Mouse (Mus musculus): ENCODE data around the gene Gng12. TPM values are rescaled to one million over a fixed set of nuclear protein-coding genes. Genes with fewer than 3 reads are reported as not detected.
"Not testable (repeated sequence)": the region's sequence is repeated elsewhere in the genome, so short reads cannot be mapped to it uniquely, and the experiment has no call there.

Gene Gng12
- polyA plus RNA-seq, 1 experiment from 2014 or later, result 82.9 TPM

- WGBS, result 40% methylated on average over 2 of the region's 2 CpGs
- Histone ChIP-seq H3K9me3 (ENCODE audit: control insufficient read depth, low read length) (no peaks in the 10 kb centered on the region), H3K4me1 (ENCODE audit: control insufficient read depth, insufficient read depth, low read length) (no peaks in the 10 kb centered on the region), H3K4me3 (ENCODE audit: low read depth, low read length) (no peak overlapping the region), H3K4me2 (ENCODE audit: low read depth, low read length) (no peak overlapping the region), H3K9ac (replicated peaks; ENCODE audit: low read depth, low read length) (no peak overlapping the region), H3K27me3 (ENCODE audit: control insufficient read depth, insufficient read depth, low read length) (no peaks in the 10 kb centered on the region), H3K36me3 (ENCODE audit: control insufficient read depth, insufficient read depth, low read length) (no peaks in the 10 kb centered on the region), H3K27ac (ENCODE audit: low read depth, low read length) (no peak overlapping the region)
- ATAC-seq (ENCODE audit: low read depth), result peak; percentile 91
Measured at GRCm38 (mm10) chr6:66962582-66963043, 66.4 kb downstream of the Gng12 start.

- Histone ChIP-seq H3K27ac (ENCODE audit: low read depth, low read length) (no peak overlapping the region), H3K27me3 (ENCODE audit: control insufficient read depth, insufficient read depth, low read length) (no peaks in the 10 kb centered on the region), H3K4me2 (ENCODE audit: low read depth, low read length) (no peak overlapping the region), H3K4me1 (ENCODE audit: control insufficient read depth, insufficient read depth, low read length) (no peaks in the 10 kb centered on the region), H3K36me3 (ENCODE audit: control insufficient read depth, insufficient read depth, low read length) (no peaks in the 10 kb centered on the region), H3K9me3 (ENCODE audit: control insufficient read depth, low read length) (no peaks in the 10 kb centered on the region), H3K4me3 (ENCODE audit: low read depth, low read length) (no peak overlapping the region), H3K9ac (replicated peaks; ENCODE audit: low read depth, low read length) (no peak overlapping the region)
- no peak for ATAC-seq (ENCODE audit: low read depth)
- WGBS, result 74% methylated on average over 1 of the region's 1 CpGs
Measured at GRCm38 (mm10) chr6:66963068-66963467, 66.9 kb downstream of the Gng12 start.

GRCm38 (mm10) chr6:66963651-66964050 is 67.5 kb downstream of the Gng12 start:
- H3K27me3 ChIP-seq (ENCODE audit: control insufficient read depth, insufficient read depth, low read length); H3K4me1 ChIP-seq (ENCODE audit: control insufficient read depth, insufficient read depth, low read length); H3K4me2 ChIP-seq (ENCODE audit: low read depth, low read length); H3K27ac ChIP-seq (ENCODE audit: low read depth, low read length); H3K9me3 ChIP-seq (ENCODE audit: control insufficient read depth, low read length); H3K4me3 ChIP-seq (ENCODE audit: low read depth, low read length); H3K9ac ChIP-seq (replicated peaks; ENCODE audit: low read depth, low read length); H3K36me3 ChIP-seq (ENCODE audit: control insufficient read depth, insufficient read depth, low read length); ATAC-seq (ENCODE audit: low read depth): not testable (repeated sequence)
- 90% methylated on average over 3 of the region's 3 CpGs for WGBS

GRCm38 (mm10) chr6:66964222-66964621 is 68.0 kb downstream of the Gng12 start:
- H3K36me3 ChIP-seq (ENCODE audit: control insufficient read depth, insufficient read depth, low read length), result no peaks in the 10 kb centered on the region
- ATAC-seq (ENCODE audit: low read depth), result peak; percentile 62
- H3K4me3 ChIP-seq (ENCODE audit: low read depth, low read length), result no peak overlapping the region
- H3K27ac ChIP-seq (ENCODE audit: low read depth, low read length), result no peak overlapping the region
- 20% methylated on average over 4 of the region's 4 CpGs for WGBS
- H3K9me3 ChIP-seq (ENCODE audit: control insufficient read depth, low read length), result no peaks in the 10 kb centered on the region
- H3K4me2 ChIP-seq (ENCODE audit: low read depth, low read length), result no peak overlapping the region
- H3K4me1 ChIP-seq (ENCODE audit: control insufficient read depth, insufficient read depth, low read length), result no peaks in the 10 kb centered on the region
- H3K27me3 ChIP-seq (ENCODE audit: control insufficient read depth, insufficient read depth, low read length), result no peaks in the 10 kb centered on the region
- H3K9ac ChIP-seq (replicated peaks; ENCODE audit: low read depth, low read length), result no peak overlapping the region

- no peaks in the 10 kb centered on the region for H3K27me3 ChIP-seq (ENCODE audit: control insufficient read depth, insufficient read depth, low read length)
- no peak overlapping the region for H3K4me3 ChIP-seq (ENCODE audit: low read depth, low read length)
- H3K27ac ChIP-seq (ENCODE audit: low read depth, low read length), result no peak overlapping the region
- H3K4me2 ChIP-seq (ENCODE audit: low read depth, low read length), result no peak overlapping the region
- no peak for ATAC-seq (ENCODE audit: low read depth)
- WGBS, result 79% methylated on average over 4 of the region's 4 CpGs
- H3K4me1 ChIP-seq (ENCODE audit: control insufficient read depth, insufficient read depth, low read length), result no peaks in the 10 kb centered on the region
- H3K9ac ChIP-seq (replicated peaks; ENCODE audit: low read depth, low read length), result no peak overlapping the region
- H3K9me3 ChIP-seq (ENCODE audit: control insufficient read depth, low read length), result no peaks in the 10 kb centered on the region
- H3K36me3 ChIP-seq (ENCODE audit: control insufficient read depth, insufficient read depth, low read length), result no peaks in the 10 kb centered on the region
Measured at GRCm38 (mm10) chr6:66965203-66965602, 69.0 kb downstream of the Gng12 start.

GRCm38 (mm10) chr6:66967788-66968187 is 71.6 kb downstream of the Gng12 start:
- Histone ChIP-seq H3K4me1 (ENCODE audit: control insufficient read depth, insufficient read depth, low read length) (no peaks in the 10 kb centered on the region), H3K27me3 (ENCODE audit: control insufficient read depth, insufficient read depth, low read length) (no peaks in the 10 kb centered on the region), H3K36me3 (ENCODE audit: control insufficient read depth, insufficient read depth, low read length) (no peaks in the 10 kb centered on the region), H3K4me3 (ENCODE audit: low read depth, low read length) (no peak overlapping the region), H3K4me2 (ENCODE audit: low read depth, low read length) (no peak overlapping the region), H3K9me3 (ENCODE audit: control insufficient read depth, low read length) (no peaks in the 10 kb centered on the region), H3K27ac (ENCODE audit: low read depth, low read length) (no peak overlapping the region), H3K9ac (replicated peaks; ENCODE audit: low read depth, low read length) (no peak overlapping the region)
- WGBS, result 58% methylated on average over 2 of the region's 2 CpGs
- ATAC-seq (ENCODE audit: low read depth), result no peak

- no peak overlapping the region for H3K4me3 ChIP-seq (ENCODE audit: low read depth, low read length)
- WGBS, result 29% methylated on average over 3 of the region's 3 CpGs
- H3K9ac ChIP-seq (replicated peaks; ENCODE audit: low read depth, low read length), result no peak overlapping the region
- H3K27me3 ChIP-seq (ENCODE audit: control insufficient read depth, insufficient read depth, low read length), result no peaks in the 10 kb centered on the region
- no peaks in the 10 kb centered on the region for H3K9me3 ChIP-seq (ENCODE audit: control insufficient read depth, low read length)
- no peak overlapping the region for H3K27ac ChIP-seq (ENCODE audit: low read depth, low read length)
- no peaks in the 10 kb centered on the region for H3K36me3 ChIP-seq (ENCODE audit: control insufficient read depth, insufficient read depth, low read length)
- ATAC-seq (ENCODE audit: low read depth), result no peak
- no peaks in the 10 kb centered on the region for H3K4me1 ChIP-seq (ENCODE audit: control insufficient read depth, insufficient read depth, low read length)
- no peak overlapping the region for H3K4me2 ChIP-seq (ENCODE audit: low read depth, low read length)
Measured at GRCm38 (mm10) chr6:66969446-66969845, 73.2 kb downstream of the Gng12 start.

- no peaks in the 10 kb centered on the region for H3K36me3 ChIP-seq (ENCODE audit: control insufficient read depth, insufficient read depth, low read length)
- H3K4me3 ChIP-seq (ENCODE audit: low read depth, low read length), result no peak overlapping the region
- no peak overlapping the region for H3K4me2 ChIP-seq (ENCODE audit: low read depth, low read length)
- no peaks in the 10 kb centered on the region for H3K4me1 ChIP-seq (ENCODE audit: control insufficient read depth, insufficient read depth, low read length)
- H3K27me3 ChIP-seq (ENCODE audit: control insufficient read depth, insufficient read depth, low read length), result no peaks in the 10 kb centered on the region
- H3K9me3 ChIP-seq (ENCODE audit: control insufficient read depth, low read length), result no peaks in the 10 kb centered on the region
- no peak for ATAC-seq (ENCODE audit: low read depth)
- WGBS, result 80% methylated on average over 8 of the region's 8 CpGs
- no peak overlapping the region for H3K27ac ChIP-seq (ENCODE audit: low read depth, low read length)
- no peak overlapping the region for H3K9ac ChIP-seq (replicated peaks; ENCODE audit: low read depth, low read length)
Measured at GRCm38 (mm10) chr6:66972300-66972699, 76.1 kb downstream of the Gng12 start.

GRCm38 (mm10) chr6:66973180-66973579 is 77.0 kb downstream of the Gng12 start:
- H3K4me1 ChIP-seq (ENCODE audit: control insufficient read depth, insufficient read depth, low read length), result no peaks in the 10 kb centered on the region
- 15% methylated on average over 3 of the region's 3 CpGs for WGBS
- H3K9ac ChIP-seq (replicated peaks; ENCODE audit: low read depth, low read length), result no peak overlapping the region
- H3K36me3 ChIP-seq (ENCODE audit: control insufficient read depth, insufficient read depth, low read length), result no peaks in the 10 kb centered on the region
- no peak overlapping the region for H3K4me2 ChIP-seq (ENCODE audit: low read depth, low read length)
- H3K27ac ChIP-seq (ENCODE audit: low read depth, low read length), result no peak overlapping the region
- ATAC-seq (ENCODE audit: low read depth), result no peak
- H3K4me3 ChIP-seq (ENCODE audit: low read depth, low read length), result no peak overlapping the region
- no peaks in the 10 kb centered on the region for H3K9me3 ChIP-seq (ENCODE audit: control insufficient read depth, low read length)
- H3K27me3 ChIP-seq (ENCODE audit: control insufficient read depth, insufficient read depth, low read length), result no peaks in the 10 kb centered on the region

- no peaks in the 10 kb centered on the region for H3K36me3 ChIP-seq (ENCODE audit: control insufficient read depth, insufficient read depth, low read length)
- no peak overlapping the region for H3K4me2 ChIP-seq (ENCODE audit: low read depth, low read length)
- H3K27me3 ChIP-seq (ENCODE audit: control insufficient read depth, insufficient read depth, low read length), result no peaks in the 10 kb centered on the region
- H3K4me1 ChIP-seq (ENCODE audit: control insufficient read depth, insufficient read depth, low read length), result no peaks in the 10 kb centered on the region
- H3K9me3 ChIP-seq (ENCODE audit: control insufficient read depth, low read length), result no peaks in the 10 kb centered on the region
- H3K9ac ChIP-seq (replicated peaks; ENCODE audit: low read depth, low read length), result no peak overlapping the region
- no peak overlapping the region for H3K4me3 ChIP-seq (ENCODE audit: low read depth, low read length)
- ATAC-seq (ENCODE audit: low read depth), result no peak
- 97% methylated on average over 4 of the region's 4 CpGs for WGBS
- no peak overlapping the region for H3K27ac ChIP-seq (ENCODE audit: low read depth, low read length)
Measured at GRCm38 (mm10) chr6:66975522-66975921, 79.3 kb downstream of the Gng12 start.
